Mouse (Mus musculus) urinary bladder, postnatal 25 days (tissue): ENCODE measurements at regions not wholly inside any gene's neighbourhood (a gene's known extent, or its start where the extent isn't known, plus 50 kb on each side); places are given as distances from the start of the nearest gene placed in this dataset.
"Not testable (repeated sequence)": the region's sequence is repeated elsewhere in the genome, so short reads cannot be mapped to it uniquely, and the experiment has no call there.

Experiments used
- DNase-seq: peaks from one replicate; pipeline ENCODE4 v3.0.0; 2022; ENCODE audit warnings: low spot score

- DNase-seq: no peak
These were observed 64.7 kb upstream of the Adgrl2 start for GRCm38 (mm10) chr3:149055077-149055476.

GRCm38 (mm10) chr3:149052295-149052902, 62.0 kb upstream of the Adgrl2 start:
- not testable (repeated sequence) for DNase-seq

- DNase-seq: no peak
These were observed 55.0 kb upstream of the Adgrl2 start for GRCm38 (mm10) chr3:149045343-149045742.

DNA sequence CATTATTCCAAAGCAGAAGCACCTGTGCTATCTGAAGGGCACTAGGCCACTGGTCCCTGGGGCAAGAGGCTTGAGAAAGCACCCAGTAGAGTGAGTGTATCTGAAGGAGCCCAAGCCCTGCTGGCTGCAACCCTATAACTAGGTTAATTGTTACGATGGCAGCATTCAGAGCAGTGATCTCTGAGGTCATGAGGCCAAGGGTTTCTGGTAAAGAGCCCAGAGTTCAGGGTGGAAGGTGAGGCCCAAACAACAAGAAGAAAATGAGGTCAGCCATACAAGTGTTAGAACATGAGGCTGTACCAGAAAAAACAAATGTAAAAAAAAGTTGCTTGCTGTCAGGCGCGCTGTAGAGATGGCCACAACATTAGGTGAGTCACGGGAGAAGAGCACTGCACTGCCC, 53.5 kb upstream of the Adgrl2 start:
- no peak for DNase-seq

DNA sequence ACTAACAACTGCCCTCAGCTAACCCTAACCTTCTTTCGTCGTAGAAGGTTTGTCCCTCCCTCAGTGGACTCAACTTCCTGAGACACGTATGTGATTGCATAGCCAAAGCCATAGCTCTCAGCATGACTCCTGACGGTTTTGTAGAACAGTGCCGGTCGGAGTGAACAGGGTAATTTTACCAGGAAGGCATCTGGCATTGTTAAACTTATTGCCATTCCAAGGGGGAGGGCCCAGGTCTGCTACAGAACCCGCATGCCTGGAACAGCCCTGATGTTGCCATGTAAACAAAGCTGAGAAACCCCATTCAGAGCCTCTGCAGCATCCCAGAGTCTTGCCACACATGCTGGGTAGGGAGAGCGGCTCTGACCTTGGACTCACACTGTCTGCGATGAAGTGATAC, 52.2 kb upstream of the Adgrl2 start:
- no peak for DNase-seq

DNA sequence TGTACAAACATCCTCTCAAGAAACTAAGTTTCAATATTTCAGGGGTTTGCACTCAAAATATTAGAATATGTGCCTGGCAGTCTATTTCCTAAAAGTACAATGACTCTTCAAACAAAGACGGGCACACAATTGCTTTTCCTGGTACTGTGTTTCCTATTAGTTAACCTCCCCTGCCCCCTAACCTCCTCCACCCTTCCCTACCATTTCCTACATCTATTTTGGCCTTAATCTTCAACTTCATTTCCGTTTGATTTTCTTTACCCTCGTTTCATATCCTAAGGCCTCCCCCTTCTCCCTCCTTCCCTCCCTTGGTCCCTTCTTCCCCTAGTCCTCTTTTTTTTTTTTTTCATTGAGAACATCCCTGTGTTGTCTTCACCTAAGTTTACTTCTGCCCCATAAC, 50.8 kb upstream of the Adgrl2 start:
- no peak for DNase-seq
